Mouse (Mus musculus): ENCODE measurements around the gene Xylt1. TPM values are rescaled to one million over a fixed set of nuclear protein-coding genes. Genes with fewer than 3 reads are reported as not detected.

Gene Xylt1
- total and polyA plus RNA-seq, 3 experiments: 9.0 to 13.3 TPM; not detected in 1

DNA sequence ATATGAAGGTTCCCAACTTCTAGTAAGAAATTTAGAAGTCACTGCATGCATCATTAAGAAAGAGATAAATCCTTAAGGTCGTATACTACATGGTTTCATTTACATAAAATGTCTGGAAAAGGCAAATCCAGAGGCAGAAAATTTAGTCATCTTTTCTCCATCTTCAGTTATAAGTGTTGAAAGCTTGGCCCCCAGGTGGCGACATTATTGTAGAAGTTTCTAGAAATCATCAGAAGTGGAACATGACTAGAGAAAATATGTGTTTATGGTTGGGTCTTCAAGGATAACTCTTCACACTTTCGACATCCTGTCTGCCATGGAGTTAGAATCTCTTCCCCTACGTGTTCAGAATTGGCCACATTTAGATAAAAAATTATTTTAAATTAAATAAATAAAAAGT lies 18.3 kb upstream of the Xylt1 start:
- no peak overlapping the region for H3K27ac ChIP-seq (ENCODE audit: control insufficient read depth, low read depth, low read length)
- no peak for TF ChIP-seq BHLHE40 (IDR thresholded peaks at IDR 0.05; ENCODE audit: borderline replicate concordance, low read depth, low read length)
- TF ChIP-seq MYC (IDR thresholded peaks at IDR 0.05; ENCODE audit: low read depth, low read length): no peak
- no peak for TF ChIP-seq E2F4 (IDR thresholded peaks at IDR 0.05; ENCODE audit: borderline replicate concordance, low read depth, low read length)
- no peak for TF ChIP-seq POLR2AphosphoS5 (IDR thresholded peaks at IDR 0.05; ENCODE audit: borderline replicate concordance, low read depth, low read length)
- no peak for TF ChIP-seq TCF12 (IDR thresholded peaks at IDR 0.05; ENCODE audit: low read depth, low read length)
- peak; percentile 67 for TF ChIP-seq SMC3 (IDR thresholded peaks at IDR 0.05; ENCODE audit: low read depth, low read length)
- TF ChIP-seq ZC3H11A (IDR thresholded peaks at IDR 0.05; ENCODE audit: low read depth, low read length): no peak; the same call in 1 of the 2 replicates
- no peak for TF ChIP-seq KAT2A (conservative IDR thresholded peaks at IDR 0.05; ENCODE audit: low read depth, low read length)
- TF ChIP-seq RAD21 (IDR thresholded peaks at IDR 0.05; ENCODE audit: low read depth, low read length): peak; percentile 42
- no peak for TF ChIP-seq ZMIZ1 (IDR thresholded peaks at IDR 0.05; ENCODE audit: low read depth, low read length)
- TF ChIP-seq CTCF (IDR thresholded peaks at IDR 0.05 in 2 of 3, conservative IDR thresholded peaks at IDR 0.05 in 1 of 3; ENCODE audit: control insufficient read depth in 1 of 3, insufficient read depth in 1 of 3, low read depth in 2 of 3, low read length in 3 of 3, poor library complexity in 1 of 3, severe bottlenecking in 1 of 3): peak in 1 of 3 experiments; percentile 44; a peak in 2 of 6 replicates
- TF ChIP-seq EP300 (IDR thresholded peaks at IDR 0.05; ENCODE audit: low read depth in 1 of 2, low read length in 2 of 2): no peak
- TF ChIP-seq GATA1 (IDR thresholded peaks at IDR 0.05; ENCODE audit: low read depth, low read length): no peak
- TF ChIP-seq ZNF384 (IDR thresholded peaks at IDR 0.05; ENCODE audit: low read depth, low read length): no peak
- no peak for TF ChIP-seq TBP (IDR thresholded peaks at IDR 0.05; ENCODE audit: low read depth, low read length)
- TF ChIP-seq MYB (IDR thresholded peaks at IDR 0.05; ENCODE audit: low read depth, low read length): no peak
- no peak for TF ChIP-seq SIN3A (IDR thresholded peaks at IDR 0.05; ENCODE audit: low read length)
- H3K79me2 ChIP-seq (ENCODE audit: control insufficient read depth, insufficient read depth, low read length, poor library complexity): no peaks in the 10 kb centered on the region
- H3K36me3 ChIP-seq (ENCODE audit: control insufficient read depth in 1 of 2, insufficient read depth in 2 of 2, low read length in 2 of 2): no peaks in the 10 kb centered on the region
- H3K9me3 ChIP-seq (replicated peaks; ENCODE audit: insufficient read depth, low read length): no peaks in the 10 kb centered on the region
- DNase-seq (ENCODE audit: low read depth, low spot score): no peak
- H3K9ac ChIP-seq (ENCODE audit: control insufficient read depth, low read depth, low read length, poor library complexity, severe bottlenecking): no peak overlapping the region
- no peak overlapping the region for H3K4me3 ChIP-seq (ENCODE audit: control insufficient read depth in 1 of 2, insufficient read depth in 1 of 2, low read depth in 2 of 2, low read length in 2 of 2)
- peaks cover 2 to 5% of the 10 kb centered on the region in 2 experiments for H3K27me3 ChIP-seq (ENCODE audit: control insufficient read depth in 1 of 2, insufficient read depth in 2 of 2, low read length in 2 of 2)
- H3K4me1 ChIP-seq (ENCODE audit: control insufficient read depth in 1 of 2, insufficient read depth in 2 of 2, low read length in 2 of 2): no peaks in the 10 kb centered on the region

- DNase-seq (ENCODE audit: low read depth, low spot score): no peak
- Histone ChIP-seq H3K27ac (ENCODE audit: control insufficient read depth, low read depth, low read length) (no peak overlapping the region), H3K9me3 (replicated peaks; ENCODE audit: insufficient read depth, low read length) (no peaks in the 10 kb centered on the region), H3K36me3 (ENCODE audit: control insufficient read depth in 1 of 2, insufficient read depth in 2 of 2, low read length in 2 of 2) (0 out of 4 replicates have a peak, but pooled peaks cover 0 to 2% of the 10 kb centered on the region in 2 experiments), H3K9ac (ENCODE audit: control insufficient read depth, low read depth, low read length, poor library complexity, severe bottlenecking) (no peak overlapping the region), H3K4me1 (ENCODE audit: control insufficient read depth in 1 of 2, insufficient read depth in 2 of 2, low read length in 2 of 2) (no peaks in the 10 kb centered on the region), H3K79me2 (ENCODE audit: control insufficient read depth, insufficient read depth, low read length, poor library complexity) (no peaks in the 10 kb centered on the region), H3K27me3 (ENCODE audit: control insufficient read depth in 1 of 2, insufficient read depth in 2 of 2, low read length in 2 of 2) (no peaks in the 10 kb centered on the region; a peak in 2 of 4 replicates), H3K4me3 (ENCODE audit: control insufficient read depth in 1 of 2, insufficient read depth in 1 of 2, low read depth in 2 of 2, low read length in 2 of 2) (no peak overlapping the region)
- no peak for TF ChIP-seq MYC (IDR thresholded peaks at IDR 0.05; ENCODE audit: low read depth, low read length)
- TF ChIP-seq NELFE (IDR thresholded peaks at IDR 0.05; ENCODE audit: low read depth, low read length): no peak
- TF ChIP-seq BHLHE40 (IDR thresholded peaks at IDR 0.05; ENCODE audit: borderline replicate concordance, low read depth, low read length): no peak
- no peak for TF ChIP-seq MAFK (IDR thresholded peaks at IDR 0.05; ENCODE audit: borderline replicate concordance, low read depth, low read length)
- TF ChIP-seq JUND (IDR thresholded peaks at IDR 0.05; ENCODE audit: low read depth, low read length): no peak
- no peak for TF ChIP-seq CHD1 (IDR thresholded peaks at IDR 0.05; ENCODE audit: low read depth, low read length)
- no peak for TF ChIP-seq TCF12 (IDR thresholded peaks at IDR 0.05; ENCODE audit: low read depth, low read length)
- no peak for TF ChIP-seq NRF1 (IDR thresholded peaks at IDR 0.05; ENCODE audit: insufficient read depth, low read depth, low read length, poor library complexity, severe bottlenecking)
- TF ChIP-seq ZKSCAN1 (IDR thresholded peaks at IDR 0.05; ENCODE audit: low read depth, low read length): no peak
- no peak for TF ChIP-seq ZNF384 (IDR thresholded peaks at IDR 0.05; ENCODE audit: low read depth, low read length)
- no peak for TF ChIP-seq KAT2A (conservative IDR thresholded peaks at IDR 0.05; ENCODE audit: low read depth, low read length)
- TF ChIP-seq POLR2AphosphoS5 (IDR thresholded peaks at IDR 0.05; ENCODE audit: borderline replicate concordance, low read depth, low read length): no peak
- TF ChIP-seq USF1 (IDR thresholded peaks at IDR 0.05; ENCODE audit: low read depth, low read length): no peak
- TF ChIP-seq MYB (IDR thresholded peaks at IDR 0.05; ENCODE audit: low read depth, low read length): no peak
- no peak for TF ChIP-seq ZMIZ1 (IDR thresholded peaks at IDR 0.05; ENCODE audit: low read depth, low read length)
- TF ChIP-seq MXI1 (IDR thresholded peaks at IDR 0.05; ENCODE audit: low read depth, low read length): no peak
- no peak for TF ChIP-seq RCOR1 (IDR thresholded peaks at IDR 0.05; ENCODE audit: low read depth, low read length)
- no peak for TF ChIP-seq USF2 (IDR thresholded peaks at IDR 0.05; ENCODE audit: borderline replicate concordance in 1 of 2, insufficient read depth in 1 of 2, low read depth in 1 of 2, low read length in 2 of 2)
- TF ChIP-seq ETS1 (IDR thresholded peaks at IDR 0.05; ENCODE audit: low read depth, low read length): no peak
These were observed 12.0 kb upstream of the Xylt1 start for GRCm38 (mm10) chr7:117368647-117369289.

All from MEL (cell line).